Mouse (Mus musculus) induced T-regulatory cell, adult 2 months (primary cell): ENCODE results near the gene Leng1.

Experiments
- DNase-seq: peaks from one replicate; pipeline ENCODE4 v3.0.0-alpha.2; 2012; ENCODE audit warnings: low read depth

Leng1 gene

DNA sequence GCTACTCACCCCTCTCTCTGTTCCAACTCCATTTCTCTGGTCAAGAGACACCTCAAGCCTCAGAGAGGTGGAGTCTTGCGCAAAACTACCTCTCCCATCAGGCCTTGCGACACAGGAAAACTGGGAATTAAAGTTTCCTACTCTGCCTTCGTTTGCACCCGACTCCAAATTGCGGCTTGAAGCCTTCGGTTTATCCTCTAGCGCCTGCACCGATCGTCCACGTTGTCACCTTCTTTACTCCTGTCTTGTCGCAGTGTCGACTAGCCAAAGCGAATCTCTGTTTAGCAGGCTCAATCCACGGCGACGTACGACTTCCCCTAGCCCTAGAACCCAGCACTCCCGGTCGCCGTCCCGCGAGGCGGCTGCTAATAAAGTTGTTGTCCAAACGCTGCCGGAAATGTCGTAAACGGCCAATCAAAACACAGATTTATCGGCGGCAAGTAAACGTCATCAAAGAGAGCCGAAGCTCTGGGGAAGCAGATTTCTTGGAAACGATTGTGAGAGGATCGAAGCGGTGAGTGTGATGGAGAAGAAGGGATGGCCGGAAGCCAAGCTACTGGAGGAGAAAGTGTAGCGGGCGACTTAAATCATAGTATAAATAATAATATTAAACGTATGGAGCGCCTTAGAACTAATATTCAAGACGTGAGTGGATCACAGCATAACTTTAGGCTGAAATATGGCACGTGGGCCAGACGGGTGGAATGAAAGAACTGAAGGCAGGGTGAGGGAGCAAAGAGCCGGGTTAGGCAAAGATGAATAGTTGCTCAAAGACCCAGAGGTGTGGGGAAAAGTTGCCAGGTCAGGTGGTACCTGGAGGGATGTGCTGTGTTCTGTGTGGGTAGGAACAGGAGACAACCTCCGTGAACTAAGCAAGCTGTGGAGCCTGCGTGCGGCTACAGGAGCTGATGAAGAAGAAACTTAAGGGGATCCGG lies 35.8 kb downstream of the Leng1 start, which contains the start of the genes Tfpt and Prpf31:
TSS of gene Tfpt (minus strand) at position 387 of the 935 bp plus-strand sequence.
TSS of gene Prpf31 (plus strand) at position 443 of the 935 bp plus-strand sequence.
- DNase-seq, result peak; percentile 96

DNA sequence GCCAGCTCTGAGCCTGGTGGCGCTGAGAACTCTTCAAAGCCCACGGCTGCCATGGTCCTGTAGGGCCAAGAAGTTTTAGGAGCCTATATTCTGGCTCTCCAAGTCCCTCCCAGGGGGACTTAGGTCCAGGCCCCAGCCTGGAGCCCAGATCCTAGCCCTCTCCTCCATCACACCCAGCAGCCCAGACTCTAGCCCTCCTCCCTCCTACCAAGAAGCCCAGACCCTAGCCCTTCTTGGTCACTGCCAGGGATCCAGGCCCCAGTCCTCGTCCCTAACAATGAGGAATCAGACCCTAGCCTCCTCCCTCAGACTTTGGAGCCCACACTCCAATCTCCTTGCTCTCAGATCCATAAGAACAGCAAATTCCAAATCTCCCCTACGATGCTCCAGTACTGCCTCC lies 36.6 kb downstream of the Leng1 start:
- DNase-seq, result no peak

DNA sequence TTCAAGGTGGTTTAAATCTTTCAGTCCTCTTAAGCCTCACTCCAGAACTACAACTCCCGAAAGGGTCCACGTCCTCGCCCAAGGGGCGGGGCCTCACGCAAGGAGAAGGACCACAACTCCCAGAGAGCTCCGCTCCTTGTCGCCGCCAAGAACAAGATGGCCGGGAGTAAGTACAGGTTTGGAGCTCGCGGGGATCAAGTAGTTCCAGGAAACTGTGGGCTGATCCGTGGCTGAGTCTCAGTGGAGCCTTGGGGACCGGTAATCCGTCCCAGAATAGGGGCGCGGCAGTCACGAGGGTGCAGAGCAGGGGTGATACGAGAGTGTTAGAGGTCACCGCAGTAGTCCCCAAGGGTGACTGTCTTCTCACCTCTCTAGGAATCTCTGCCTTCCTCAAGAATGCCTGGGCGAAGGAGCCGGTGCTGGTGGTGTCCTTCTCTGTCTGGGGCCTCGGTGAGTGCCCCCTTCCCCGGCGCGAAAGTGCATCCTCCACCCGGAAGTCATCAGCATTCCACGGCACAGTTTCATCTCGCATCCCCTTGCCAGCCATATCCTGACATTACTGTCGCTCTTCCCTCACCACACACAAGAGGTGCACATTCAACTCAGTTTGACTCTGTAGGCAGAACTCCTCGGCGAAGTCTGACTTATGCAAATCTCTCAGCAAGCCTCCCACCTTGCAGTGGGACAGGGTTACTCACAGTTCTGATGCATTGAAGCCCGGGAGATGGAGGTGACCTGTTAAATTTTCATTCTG lies 48.2 kb downstream of the Leng1 start, which contains the start of gene Ndufa3:
TSS of gene Ndufa3 (plus strand) at position 132 of the 754 bp plus-strand sequence.
- DNase-seq, result peak; percentile 95

DNA sequence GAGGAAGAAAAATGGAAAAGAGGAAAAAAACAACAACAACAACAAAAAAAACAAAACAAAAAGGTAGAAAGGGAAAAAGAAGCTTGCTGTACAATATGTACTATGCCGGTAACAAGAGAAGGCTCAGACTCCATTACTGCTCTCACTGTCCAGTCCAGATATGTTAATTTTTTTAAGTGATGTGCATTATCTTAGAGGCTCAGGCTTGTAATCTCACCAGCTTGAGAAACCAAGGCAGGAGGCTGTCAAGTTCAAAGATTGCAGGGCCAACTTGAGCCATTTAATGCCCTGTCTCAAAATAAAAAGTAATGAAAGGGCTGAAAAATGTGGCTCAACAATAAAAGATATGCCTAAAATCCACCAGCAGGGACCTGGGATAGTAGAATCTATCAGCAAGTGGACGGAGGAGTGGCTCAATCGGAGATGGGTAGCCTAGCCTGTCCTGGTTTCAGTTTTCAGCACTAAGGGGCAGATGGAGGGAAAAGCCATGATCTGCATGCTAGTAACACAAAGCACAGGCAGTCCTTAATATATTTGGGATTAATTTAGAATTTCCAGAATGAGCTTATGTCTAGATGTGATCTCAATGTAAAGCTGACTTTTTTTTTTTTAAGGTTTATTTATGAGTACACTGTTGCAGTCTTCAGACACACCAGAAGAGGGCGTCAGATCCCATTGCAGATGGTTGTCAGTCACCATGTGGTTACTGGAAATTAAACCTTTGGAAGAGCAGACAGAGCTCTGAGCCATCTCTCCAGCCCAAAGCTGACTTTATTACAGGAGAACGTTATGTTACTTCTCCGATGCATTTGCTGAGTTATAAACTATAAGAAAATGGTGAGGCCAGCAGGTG lies 49.0 kb downstream of the Leng1 start:
- DNase-seq, result no peak

DNA sequence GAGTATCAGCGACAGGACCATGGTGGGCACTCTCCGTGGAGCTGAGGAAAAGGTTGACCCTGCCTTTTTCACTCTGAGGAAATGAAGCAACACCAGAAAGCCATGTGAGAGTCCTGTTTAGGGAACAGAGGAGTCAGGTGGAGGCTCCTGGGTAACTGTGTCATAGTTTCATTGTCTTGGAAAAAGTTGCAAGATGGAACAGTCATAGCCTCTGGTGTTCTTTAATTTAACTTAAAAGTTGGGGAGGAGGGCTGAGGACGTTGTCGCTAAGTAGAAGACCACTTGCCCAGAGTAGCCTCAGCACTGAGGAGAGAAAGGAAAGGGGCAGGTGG lies 49.6 kb downstream of the Leng1 start, which contains the start of gene Oscar:
TSS of gene Oscar (minus strand) at position 101 of the 332 bp plus-strand sequence.
- DNase-seq, result no peak

DNA sequence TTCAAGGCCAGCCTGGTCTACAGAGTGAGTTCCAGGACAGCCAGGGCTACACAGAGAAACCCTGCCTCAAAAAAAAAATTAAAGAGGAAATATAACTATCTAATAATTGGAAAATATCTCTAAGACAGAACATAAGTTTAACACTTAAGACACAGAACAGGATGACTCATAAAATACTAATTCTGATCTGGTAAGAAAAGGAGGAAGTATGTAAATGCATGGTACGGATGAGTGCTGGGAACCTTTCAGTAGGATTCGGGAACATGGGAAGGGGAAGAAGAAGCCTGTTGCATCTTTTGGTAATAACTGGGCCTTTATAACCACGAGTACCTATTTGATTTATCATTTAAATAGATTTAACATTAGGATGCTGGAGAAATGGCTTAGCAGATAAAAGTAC lies 51.6 kb downstream of the Leng1 start:
- no peak for DNase-seq

DNA sequence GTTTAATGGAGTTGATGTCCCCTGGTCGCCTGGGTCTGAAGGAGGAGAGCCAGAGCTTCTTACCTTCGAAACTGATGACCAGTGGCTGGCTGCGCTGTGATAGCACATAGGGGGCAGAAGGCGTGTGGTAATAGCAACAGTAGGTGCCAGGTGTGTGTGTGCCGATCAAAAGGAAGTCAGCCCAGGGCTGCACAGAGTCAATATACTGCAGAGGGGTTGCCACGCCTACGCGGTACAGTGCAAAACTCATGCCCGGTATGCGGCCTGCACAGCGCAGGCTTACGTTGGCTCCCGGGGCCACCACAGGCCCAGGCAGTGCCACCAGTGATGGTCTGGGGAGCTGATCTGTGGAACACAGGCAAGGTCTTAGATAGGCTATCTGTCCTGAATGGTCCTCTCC lies 54.6 kb downstream of the Leng1 start:
- DNase-seq, result no peak

DNA sequence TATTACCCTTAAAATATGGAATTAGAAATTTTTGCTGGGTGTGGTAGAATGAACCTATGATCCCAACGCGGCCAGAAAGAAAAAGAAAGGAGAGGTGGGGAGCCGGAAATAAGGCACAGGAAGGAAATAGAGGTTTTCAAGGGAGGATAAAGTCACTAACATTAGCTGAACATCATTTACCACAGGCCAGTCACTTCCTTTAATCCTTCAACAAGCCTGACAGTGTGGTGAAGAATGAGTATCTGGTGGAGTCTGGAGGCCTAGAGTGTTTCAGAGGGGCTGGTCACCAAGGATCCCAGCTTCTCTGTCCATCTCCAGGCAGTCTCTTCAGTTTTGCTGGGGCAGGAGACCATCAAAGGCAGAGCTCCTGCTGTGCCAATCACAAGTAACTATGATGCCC lies 55.2 kb downstream of the Leng1 start:
- no peak for DNase-seq
